In the genomic region with DNA sequence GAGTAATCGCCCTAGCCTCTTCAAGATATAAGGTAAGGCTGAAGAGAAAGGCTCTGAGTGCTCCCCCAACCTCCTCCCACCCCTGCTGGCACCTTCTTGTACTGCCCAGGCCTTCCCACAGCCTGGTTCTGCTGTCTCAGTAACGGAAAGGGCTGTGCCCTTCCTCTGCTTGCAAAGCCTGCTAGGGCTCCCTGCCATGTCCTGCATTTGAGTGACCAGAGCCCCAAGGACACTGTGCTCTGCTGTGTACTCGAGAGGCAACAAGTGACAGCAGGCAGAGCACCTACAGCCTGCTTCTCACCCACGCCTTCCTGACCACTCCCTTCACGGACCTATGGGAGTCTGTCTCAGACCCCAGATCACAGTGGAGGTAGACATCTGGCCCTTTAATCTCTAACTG, we compare ENCODE assay signal across 8 mouse cellular contexts. TPM values are rescaled to one million over a fixed set of nuclear protein-coding genes. Genes with fewer than 3 reads are reported as not detected.
DNase-seq lines count a peak whose midpoint lies in the region; ATAC-seq lines count a peak whose summit lies in the region.
"Had no signal": no experiment of that assay in that cellular context is flagged by ENCODE, and none has a peak within 500 bp of the region (broad histone marks: within the 10 kb centered on the region; RNA-seq: fewer than 3 reads in every experiment).

No protein-coding gene starts in this region.

- no peaks in the 10 kb centered on the region for H3K27me3 ChIP-seq in kidney, embryonic 14.5 days (ENCODE audit: control insufficient read depth, insufficient read depth, low read length)
- peaks cover 25% of the 10 kb centered on the region; the same call in 1 of the 2 replicates for H3K27me3 ChIP-seq in limb, embryonic 10.5 days (ENCODE audit: low read depth, poor library complexity, severe bottlenecking)

- ATAC-seq in kidney, embryonic 14.5 days (ENCODE audit: low FRiP score, low TSS enrichment), result no peak
- no peak for ATAC-seq in inflammation-experienced regulatory T-cells, adult 6 months

- H3K4me1 ChIP-seq in kidney, embryonic 14.5 days (ENCODE audit: control insufficient read depth, insufficient read depth, low read length), result peaks cover 37% of the 10 kb centered on the region
- peaks cover 93% of the 10 kb centered on the region for H3K4me1 ChIP-seq in limb, embryonic 10.5 days

- H3K4me2 ChIP-seq in kidney, embryonic 14.5 days (replicated peaks; ENCODE audit: low read depth, low read length), result no peak overlapping the region

- DNase-seq in kidney, postnatal 25 days, result peak; percentile 24 to 65
- peak; percentile 86 for DNase-seq in adrenal gland, postnatal 14 days
- peak; percentile 77 for DNase-seq in gastrocnemius, postnatal 25 days
- DNase-seq in limb, embryonic 10.5 days (ENCODE audit: low spot score), result no peak
- no peak for DNase-seq in urinary bladder, postnatal 25 days (ENCODE audit: low spot score)

- no peaks in the 10 kb centered on the region for H3K9me3 ChIP-seq in kidney, embryonic 14.5 days (ENCODE audit: control insufficient read depth, low read length)
- no peaks in the 10 kb centered on the region for H3K9me3 ChIP-seq in limb, embryonic 10.5 days (replicated peaks)

- no peaks in the 10 kb centered on the region for H3K36me3 ChIP-seq in kidney, embryonic 14.5 days (ENCODE audit: control insufficient read depth, insufficient read depth, low read length)
- no peaks in the 10 kb centered on the region for H3K36me3 ChIP-seq in limb, embryonic 10.5 days

- H3K9ac ChIP-seq in kidney, embryonic 14.5 days (ENCODE audit: low read depth, low read length), result no peak overlapping the region

- H3K27ac ChIP-seq in kidney, embryonic 14.5 days (ENCODE audit: low read depth, low read length), result no peak overlapping the region
- H3K27ac ChIP-seq in limb, embryonic 10.5 days, result peak overlapping the region; percentile 56

- 61% methylated on average over 5 of the region's 5 CpGs for WGBS in kidney, embryonic 14.5 days
- 54% methylated on average over 5 of the region's 5 CpGs for WGBS in limb, embryonic 10.5 days

- no peak overlapping the region for H3K4me3 ChIP-seq in kidney, embryonic 14.5 days (ENCODE audit: low read length)
- no peak overlapping the region for H3K4me3 ChIP-seq in limb, embryonic 10.5 days

RNA-seq across cellular contexts. Expression of gene Atp1a2, which starts 2.4 kb away (rescaled TPM):
- 0.66 and 0.96 TPM in 2 replicates for polyA plus RNA-seq in kidney, embryonic 14.5 days (2014; fragmentation: Nextera tagmentation; extraction: Ambion mirVana)
- 315 and 342 TPM in 2 replicates for total RNA-seq in adrenal gland, postnatal 14 days (2021)
- 1,000 to 10,000 TPM; 1,026 to 1,397 TPM for total RNA-seq in gastrocnemius, postnatal 25 days (2021)
- polyA plus RNA-seq in limb, embryonic 10.5 days (2016; fragmentation: Nextera tagmentation; extraction: Ambion mirVana), result 0.62 and 3.2 TPM in 2 replicates
- under 1 TPM in 2 of 3 experiments, not detected in 1; 0.12 to 0.52 TPM for polyA plus RNA-seq in inflammation-experienced regulatory T-cells, adult 6 months (2017; shearing (Covaris generic))

RNA-seq across cellular contexts. Expression of gene Kcnj9, which starts 28.9 kb away (rescaled TPM):
- polyA plus RNA-seq in kidney, embryonic 14.5 days (2014; fragmentation: Nextera tagmentation; extraction: Ambion mirVana), result 0.20 TPM in 1 of 2 replicates, not detected in the other
- total RNA-seq in adrenal gland, postnatal 14 days (2021), result 0.07 and 0.30 TPM in 2 replicates
- total RNA-seq in gastrocnemius, postnatal 25 days (2021), result not detected
- 0.10 TPM in 1 of 2 replicates, not detected in the other for polyA plus RNA-seq in limb, embryonic 10.5 days (2016; fragmentation: Nextera tagmentation; extraction: Ambion mirVana)
- polyA plus RNA-seq in inflammation-experienced regulatory T-cells, adult 6 months (2017; shearing (Covaris generic)), result not detected

RNA-seq across cellular contexts. Expression of gene Igsf8, which starts 38.8 kb away (rescaled TPM):
- polyA plus RNA-seq in kidney, embryonic 14.5 days (2014; fragmentation: Nextera tagmentation; extraction: Ambion mirVana), result 39.5 and 53.1 TPM in 2 replicates
- 23.9 and 26.1 TPM in 2 replicates for total RNA-seq in adrenal gland, postnatal 14 days (2021)
- 10 to 100 TPM in 1 of 2 experiments, 1 to 10 TPM in 1; 9.2 to 10.7 TPM for total RNA-seq in gastrocnemius, postnatal 25 days (2021)
- polyA plus RNA-seq in limb, embryonic 10.5 days (2016; fragmentation: Nextera tagmentation; extraction: Ambion mirVana), result 30.0 and 40.8 TPM in 2 replicates
- 1 to 10 TPM; 3.8 to 5.4 (median 5.2) TPM for polyA plus RNA-seq in inflammation-experienced regulatory T-cells, adult 6 months (2017; shearing (Covaris generic))

RNA-seq across cellular contexts. Expression of gene Kcnj10, which starts 40.8 kb away (rescaled TPM):
- 0.31 and 0.57 TPM in 2 replicates for polyA plus RNA-seq in kidney, embryonic 14.5 days (2014; fragmentation: Nextera tagmentation; extraction: Ambion mirVana)
- 0.70 and 0.79 TPM in 2 replicates for total RNA-seq in adrenal gland, postnatal 14 days (2021)
- total RNA-seq in gastrocnemius, postnatal 25 days (2021), result under 1 TPM; 0.08 to 0.13 TPM
- 0.05 TPM in 2 replicates for polyA plus RNA-seq in limb, embryonic 10.5 days (2016; fragmentation: Nextera tagmentation; extraction: Ambion mirVana)
- under 1 TPM in 1 of 3 experiments, not detected in 2; 0.12 TPM for polyA plus RNA-seq in inflammation-experienced regulatory T-cells, adult 6 months (2017; shearing (Covaris generic))

RNA-seq across cellular contexts. Expression of gene Atp1a4, which starts 42.0 kb away (rescaled TPM):
- polyA plus RNA-seq in kidney, embryonic 14.5 days (2014; fragmentation: Nextera tagmentation; extraction: Ambion mirVana), result not detected in 2 replicates
- 0.22 and 0.41 TPM in 2 replicates for total RNA-seq in adrenal gland, postnatal 14 days (2021)
- under 1 TPM; 0.59 to 0.88 TPM for total RNA-seq in gastrocnemius, postnatal 25 days (2021)
- polyA plus RNA-seq in limb, embryonic 10.5 days (2016; fragmentation: Nextera tagmentation; extraction: Ambion mirVana), result not detected in 2 replicates
- not detected for polyA plus RNA-seq in inflammation-experienced regulatory T-cells, adult 6 months (2017; shearing (Covaris generic))
- polyA plus RNA-seq: urinary bladder, adult 2 months had no signal

Comparison
In these comparisons a context has a peak if more than half of its experiments do, and no peak if none do; other contexts are left out.
1. DNase-seq: peak in kidney, postnatal 25 days (2 of 2), adrenal gland, postnatal 14 days (single experiment) and gastrocnemius, postnatal 25 days (single experiment); none in limb, embryonic 10.5 days (single experiment) and urinary bladder, postnatal 25 days (single experiment).